Mouse (Mus musculus) liver, postnatal 0 days (tissue): Measurements from ENCODE around the gene Hhipl1.

Source experiments
- CTCF ChIP-seq: sonication (generic); IDR thresholded peaks from 2 replicates; pipeline ENCODE4 v1.5.1; 2016; ENCODE audit warnings: antibody characterized with exemption, low read depth
- EP300 ChIP-seq: IDR thresholded peaks from 2 replicates; pipeline ENCODE4 v1.6.1; 2016; ENCODE audit warnings: antibody characterized with exemption, low read depth, mild to moderate bottlenecking

GRCm38 (mm10) chr12:108374689-108375088 is 68.6 kb downstream of the Hhipl1 start:
- TF ChIP-seq CTCF (no peak), EP300 (no peak)
